Mouse (Mus musculus) neural tube, embryonic 14.5 days (tissue): ENCODE results near the gene Grk2. TPM values are rescaled to one million over a fixed set of nuclear protein-coding genes. Genes with fewer than 3 reads are reported as not detected.

ENCODE experiments used
- ATAC-seq: fragments of 200-750 bp; cut with Nextera tagmentation; 2 replicates; pipeline ENCODE4 v1.8.0; 2017; ENCODE audit warnings: low read depth, mild to moderate bottlenecking, moderate TSS enrichment, moderate library complexity
- H3K27ac ChIP-seq: fragments of 300-500 bp; sonication (generic); 2 replicates; pipeline ENCODE4 v1.5.1; 2014; ENCODE audit warnings: low read depth, mild to moderate bottlenecking, control low read depth, low read length, moderate library complexity, mixed read lengths
- H3K27me3 ChIP-seq: fragments of 300-500 bp; sonication (generic); 2 replicates; pipeline ENCODE4 v1.6.1; 2014; ENCODE audit warnings: low read length; ENCODE audit not compliant: control insufficient read depth, insufficient read depth
- H3K36me3 ChIP-seq: fragments of 300-500 bp; sonication (generic); 2 replicates; pipeline ENCODE4 v1.6.1; 2014; ENCODE audit warnings: low read length, mixed read lengths; ENCODE audit not compliant: control insufficient read depth, insufficient read depth
- H3K4me1 ChIP-seq: fragments of 300-500 bp; sonication (generic); 2 replicates; pipeline ENCODE4 v1.6.1; 2014; ENCODE audit warnings: low read length; ENCODE audit not compliant: control insufficient read depth, insufficient read depth
- H3K4me2 ChIP-seq: fragments of 300-500 bp; sonication (generic); 2 replicates; pipeline ENCODE4 v1.6.1; 2014; ENCODE audit warnings: mild to moderate bottlenecking, low read depth, low read length, control low read depth
- H3K4me3 ChIP-seq: fragments of 300-500 bp; sonication (generic); 2 replicates; pipeline ENCODE4 v1.5.1; 2014; ENCODE audit warnings: low read depth, low read length, control low read depth, mixed read lengths
- H3K9ac ChIP-seq: fragments of 300-500 bp; sonication (generic); replicated peaks from 2 replicates; pipeline ENCODE4 v1.6.1; 2014; ENCODE audit warnings: low read depth, mild to moderate bottlenecking, control low read depth, low read length, mixed read lengths
- H3K9me3 ChIP-seq: fragments of 300-500 bp; sonication (generic); 2 replicates; pipeline ENCODE4 v1.6.1; 2016; ENCODE audit warnings: low read length; ENCODE audit not compliant: control insufficient read depth
- WGBS: fragments of 180-500 bp; shearing (Covaris S2); extraction: QIAGEN DNeasy Blood & Tissue Kit; methylation state at CpG from one replicate; pipeline ENCODE4 v1.1.7; 2014; 5-methylcytosine and 5-hydroxymethylcytosine counted together
- polyA plus RNA-seq: library from polyadenylated mRNA; unstranded; fragments of >200 nt; fragmentation: Nextera tagmentation; extraction: Ambion mirVana; gene quantifications from 2 replicates; pipeline ENCODE4 v1.2.1, GENCODE M21; 2014

Gene Grk2
- polyA plus RNA-seq, 1 experiment from 2014 or later = 33.0 TPM

DNA sequence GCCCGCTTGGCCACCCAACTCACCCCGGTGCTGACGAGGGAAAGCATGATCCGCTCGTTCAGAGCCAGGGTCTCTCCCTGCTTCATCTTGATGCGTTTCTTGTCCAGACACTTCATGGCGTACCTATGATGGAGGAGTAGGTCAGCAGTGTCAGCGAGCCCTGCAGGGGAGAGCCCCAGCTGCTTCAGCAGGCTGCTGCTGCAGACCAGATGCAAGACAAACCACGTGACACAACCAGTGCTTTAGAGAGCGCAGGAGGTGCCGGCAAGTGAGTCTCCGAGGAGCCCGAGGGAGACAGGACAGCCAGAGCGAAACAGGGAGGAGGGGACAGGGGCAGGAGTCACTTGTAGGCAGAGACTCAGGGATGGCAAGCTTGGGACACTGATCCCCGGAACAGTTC, 15.3 kb downstream of the Grk2 start:
- Histone ChIP-seq H3K4me1 (no peaks in the 10 kb centered on the region), H3K4me3 (no peak overlapping the region), H3K36me3 (peaks cover 59% of the 10 kb centered on the region), H3K27ac (no peak overlapping the region), H3K9me3 (no peaks in the 10 kb centered on the region), H3K27me3 (no peaks in the 10 kb centered on the region), H3K9ac (no peak overlapping the region), H3K4me2 (no peak overlapping the region)
- WGBS = 70% methylated on average over 15 of the region's 15 CpGs
- no peak for ATAC-seq

DNA sequence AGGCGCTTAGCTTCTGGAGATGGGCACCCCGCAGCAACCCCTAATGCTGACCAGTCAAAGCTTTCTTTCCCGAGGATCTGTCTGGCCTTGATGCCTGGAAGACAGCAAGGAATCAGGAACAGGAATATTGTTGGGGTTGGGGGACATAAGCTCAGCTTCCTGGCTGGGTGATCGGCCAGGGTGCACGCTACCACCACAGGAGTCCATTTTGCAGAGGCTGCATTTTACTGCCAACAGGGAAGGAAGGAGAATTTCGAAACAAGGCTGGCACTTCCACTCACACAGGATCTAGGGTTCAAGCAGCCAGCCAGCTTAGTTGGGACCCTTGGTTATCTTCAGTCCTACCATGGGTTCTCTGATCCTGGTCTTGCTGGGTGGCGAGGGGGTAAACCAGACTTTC, 22.4 kb downstream of the Grk2 start:
- Histone ChIP-seq H3K36me3 (peaks cover 21% of the 10 kb centered on the region), H3K4me1 (no peaks in the 10 kb centered on the region), H3K9ac (no peak overlapping the region), H3K27me3 (no peaks in the 10 kb centered on the region), H3K27ac (no peak overlapping the region), H3K4me3 (peak overlapping the region; percentile 58), H3K4me2 (peak overlapping the region; percentile 66; the same call in 1 of the 2 replicates), H3K9me3 (no peaks in the 10 kb centered on the region)
- WGBS = 52% methylated on average over 7 of the region's 7 CpGs
- ATAC-seq = no peak

DNA sequence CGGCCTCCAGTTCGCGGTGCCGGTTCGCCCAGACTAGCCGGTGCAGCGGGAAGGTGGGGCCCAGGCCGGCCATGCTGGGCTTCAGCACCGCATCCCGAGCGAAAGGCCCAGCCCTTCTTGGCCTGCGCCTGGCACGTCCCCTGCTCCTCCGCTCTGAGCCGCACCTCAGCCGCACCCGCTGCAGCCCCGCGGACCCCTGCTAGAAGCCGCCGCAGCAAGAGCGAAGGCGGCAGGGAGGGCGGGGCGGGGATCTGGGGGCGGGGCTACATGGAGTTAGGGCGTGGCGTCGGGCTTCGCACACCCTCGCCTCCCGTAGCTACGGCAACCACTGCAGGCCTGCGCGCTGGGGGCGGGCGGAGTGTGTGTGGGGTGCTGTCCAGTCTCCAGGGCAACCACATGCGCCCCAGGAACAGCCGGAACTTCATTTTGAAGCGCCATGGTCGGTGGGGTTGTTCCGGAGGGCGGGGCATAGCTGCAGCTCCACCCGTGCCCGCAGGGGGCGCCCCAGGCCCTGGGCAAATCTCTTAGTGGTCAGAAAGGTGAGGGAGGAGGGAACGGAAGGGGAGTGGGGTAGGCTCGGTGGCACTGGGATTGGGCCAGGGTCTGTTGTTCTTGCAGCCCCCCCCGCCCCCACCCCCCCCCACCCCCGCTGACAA, 23.0 kb downstream of the Grk2 start, which contains the start of gene Ankrd13d:
Gene Ankrd13d, minus strand, starts transcription at position 240 of the 656 bp plus-strand sequence.
- ATAC-seq = peak; percentile 94
- no peaks in the 10 kb centered on the region for H3K27me3 ChIP-seq
- 0% methylated on average over 44 of the region's 50 CpGs for WGBS

DNA sequence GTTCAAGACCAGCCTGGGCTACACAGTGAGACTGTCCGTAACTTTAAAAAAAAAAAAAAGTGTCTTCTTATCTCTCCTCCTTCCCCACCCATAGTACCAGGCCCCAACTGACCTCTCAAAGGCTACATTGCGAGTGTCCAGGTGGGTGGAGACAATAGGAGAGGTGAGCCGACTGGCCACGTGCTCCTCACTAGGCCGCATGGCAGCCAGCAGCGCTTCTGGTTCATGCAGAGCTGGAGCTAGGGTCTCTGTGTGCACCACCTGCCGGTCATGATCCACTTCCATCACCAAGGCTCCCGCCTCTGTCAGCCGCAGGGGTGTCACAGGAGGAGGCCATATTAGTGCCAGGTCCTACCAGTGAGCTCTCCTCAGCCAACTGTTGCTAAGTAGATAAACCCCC, 25.6 kb downstream of the Grk2 start:
- Histone ChIP-seq H3K9me3 (no peaks in the 10 kb centered on the region), H3K4me2 (no peak overlapping the region), H3K36me3 (peaks cover 4% of the 10 kb centered on the region; the same call in 1 of the 2 replicates), H3K27me3 (no peaks in the 10 kb centered on the region), H3K9ac (no peak overlapping the region), H3K4me3 (no peak overlapping the region), H3K4me1 (no peaks in the 10 kb centered on the region), H3K27ac (no peak overlapping the region)
- 97% methylated on average over 9 of the region's 9 CpGs for WGBS
- ATAC-seq = no peak

More for the DNA sequence above, 23.0 kb downstream of the Grk2 start, which contains the start of gene Ankrd13d:
- Histone ChIP-seq H3K4me2 (peak within 1 kb of the TSS; percentile 66), H3K9ac (peak within 1 kb of the TSS; percentile 86), H3K36me3 (peaks cover 17% of the 10 kb centered on the region), H3K27ac (peak within 1 kb of the TSS; percentile 55), H3K4me1 (no peaks in the 10 kb centered on the region), H3K9me3 (no peaks in the 10 kb centered on the region), H3K4me3 (peak within 1 kb of the TSS; percentile 58)

DNA sequence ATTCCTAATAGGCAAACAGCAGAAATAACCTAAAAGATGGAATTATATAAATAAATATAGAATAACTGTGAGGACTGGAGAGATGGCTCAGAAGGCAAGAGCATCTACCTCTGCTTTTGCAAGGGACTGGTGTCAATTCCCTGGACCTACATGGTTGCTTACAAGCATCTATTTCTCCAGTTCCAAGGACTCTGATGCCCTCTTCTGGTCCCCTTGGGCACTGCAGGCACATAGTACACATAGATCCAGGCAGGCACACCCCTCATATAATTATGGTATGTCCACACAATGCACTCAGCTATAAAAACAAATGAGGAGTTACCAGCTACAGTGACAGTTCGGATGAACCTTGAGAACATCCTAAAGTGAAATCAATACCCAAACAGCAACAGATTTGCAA, 26.5 kb downstream of the Grk2 start:
- Histone ChIP-seq H3K27ac (no peak overlapping the region), H3K4me2 (no peak overlapping the region), H3K9ac (no peak overlapping the region), H3K4me1 (no peaks in the 10 kb centered on the region), H3K27me3 (no peaks in the 10 kb centered on the region), H3K9me3 (no peaks in the 10 kb centered on the region), H3K36me3 (no peaks in the 10 kb centered on the region), H3K4me3 (no peak overlapping the region)
- WGBS = 90% methylated on average over 1 of the region's 1 CpGs
- no peak for ATAC-seq

DNA sequence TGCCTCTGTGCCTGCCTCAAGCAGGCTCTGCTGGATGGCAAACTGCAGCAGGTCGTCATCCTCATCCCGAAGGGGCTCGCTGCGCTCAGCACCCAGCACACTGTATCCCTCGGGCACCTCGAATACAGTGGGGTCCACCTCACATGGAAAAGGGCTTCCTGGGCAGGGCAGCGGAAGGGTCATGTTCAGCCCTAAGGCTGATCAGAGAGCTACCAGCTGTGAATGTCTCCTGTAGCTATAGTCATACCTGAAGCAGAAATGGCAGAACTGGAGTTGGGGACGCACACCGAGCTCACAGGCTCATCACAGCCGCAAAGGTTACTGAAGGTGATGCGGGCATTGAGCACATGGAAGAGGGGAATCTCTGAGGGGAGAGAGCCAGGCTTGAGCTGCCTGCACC, 35.0 kb downstream of the Grk2 start:
- Histone ChIP-seq H3K36me3 (peaks cover 15% of the 10 kb centered on the region; the same call in 1 of the 2 replicates), H3K4me1 (peaks cover 3% of the 10 kb centered on the region; the same call in 1 of the 2 replicates), H3K4me2 (no peak overlapping the region), H3K9ac (no peak overlapping the region), H3K27ac (no peak overlapping the region), H3K4me3 (no peak overlapping the region), H3K27me3 (peaks cover 4% of the 10 kb centered on the region; the same call in 1 of the 2 replicates), H3K9me3 (no peaks in the 10 kb centered on the region)
- no peak for ATAC-seq
- 94% methylated on average over 11 of the region's 11 CpGs for WGBS

DNA sequence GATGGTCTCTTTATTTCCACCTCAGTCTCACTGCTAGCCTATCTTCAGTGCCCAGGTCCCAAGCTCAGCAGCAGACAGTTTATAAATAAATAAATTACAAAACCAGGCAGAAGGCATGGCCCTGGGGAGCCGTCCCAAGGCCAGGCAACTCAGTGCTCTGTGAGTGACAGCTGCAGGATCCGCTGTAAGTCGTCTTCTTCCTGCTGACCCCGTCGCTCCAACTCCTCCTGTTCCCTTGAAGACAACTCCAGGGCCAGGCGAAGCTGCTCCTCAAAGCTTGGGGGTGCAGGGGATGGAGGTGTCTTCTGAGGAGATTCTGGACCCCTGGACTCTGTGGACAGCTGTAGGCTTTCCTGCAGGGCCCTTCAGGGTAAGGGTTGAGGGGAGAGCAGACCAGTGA, 35.8 kb downstream of the Grk2 start:
- 69% methylated on average over 6 of the region's 6 CpGs for WGBS
- H3K27me3 ChIP-seq = peaks cover 4% of the 10 kb centered on the region; the same call in 1 of the 2 replicates
- no peak for ATAC-seq
- no peak overlapping the region for H3K4me3 ChIP-seq
- peaks cover 15% of the 10 kb centered on the region; the same call in 1 of the 2 replicates for H3K36me3 ChIP-seq
- no peaks in the 10 kb centered on the region for H3K9me3 ChIP-seq
- H3K27ac ChIP-seq = no peak overlapping the region
- peaks cover 3% of the 10 kb centered on the region; the same call in 1 of the 2 replicates for H3K4me1 ChIP-seq
- H3K9ac ChIP-seq = no peak overlapping the region
- H3K4me2 ChIP-seq = no peak overlapping the region

DNA sequence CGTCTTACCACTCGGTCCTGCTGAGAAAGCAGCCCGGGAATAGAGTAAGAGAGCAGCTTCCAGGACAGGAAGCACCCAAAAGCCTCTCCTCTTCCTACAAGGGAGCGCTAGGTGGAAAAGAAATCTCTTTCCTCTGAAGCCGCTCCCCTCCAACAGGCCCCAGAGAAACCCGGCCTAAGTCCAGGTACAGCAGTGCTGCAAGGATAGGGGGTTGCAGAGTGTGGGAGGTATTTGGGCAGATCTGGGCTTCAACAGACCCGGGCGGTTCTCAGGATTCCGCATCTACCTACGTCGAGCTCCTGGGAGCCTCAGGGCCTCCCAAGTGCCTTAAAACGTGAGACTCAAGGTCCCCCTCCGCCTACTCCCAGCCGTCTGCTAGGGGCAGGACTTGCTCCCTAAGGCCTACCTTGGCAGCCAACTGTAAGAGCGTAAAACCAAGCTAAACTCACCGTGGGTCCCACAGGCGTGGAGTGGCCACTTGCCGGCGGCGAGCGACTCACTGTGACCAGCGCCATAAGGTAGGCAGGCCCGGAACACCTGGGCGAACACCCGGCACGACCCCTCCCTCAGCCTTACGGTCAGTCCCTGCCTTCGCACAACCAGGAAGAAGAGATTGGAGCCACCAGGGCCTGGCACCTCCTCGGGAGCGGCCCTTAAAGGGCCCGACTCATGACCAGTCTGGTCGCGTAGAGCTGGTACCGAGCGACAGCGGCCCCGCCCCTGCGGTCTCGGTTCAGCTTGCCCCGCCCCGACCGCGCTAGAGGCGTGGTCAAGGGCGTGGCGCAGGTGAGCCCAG, 37.3 kb downstream of the Grk2 start, which contains the start of gene Ssh3:
Gene Ssh3, minus strand, starts transcription at position 615 of the 796 bp plus-strand sequence.
- peak within 1 kb of the TSS; percentile 47 for H3K4me2 ChIP-seq
- H3K4me1 ChIP-seq = peaks cover 3% of the 10 kb centered on the region; the same call in 1 of the 2 replicates
- WGBS = 5% methylated on average over 46 of the region's 46 CpGs
- peaks cover 4% of the 10 kb centered on the region; the same call in 1 of the 2 replicates for H3K27me3 ChIP-seq
- H3K36me3 ChIP-seq = peaks cover 15% of the 10 kb centered on the region; the same call in 1 of the 2 replicates
- 0 out of 2 replicates have a peak, but pooled peaks have one; percentile 41 for ATAC-seq
- H3K27ac ChIP-seq = no peak within 1 kb of the TSS
- H3K4me3 ChIP-seq = peak within 1 kb of the TSS; percentile 29
- peak within 1 kb of the TSS; percentile 37; the same call in 1 of the 2 replicates for H3K9ac ChIP-seq
- H3K9me3 ChIP-seq = no peaks in the 10 kb centered on the region
